Mouse (Mus musculus) heart, embryonic 14.5 days (tissue): ENCODE measurements at regions not wholly inside any gene's neighbourhood (a gene's known extent, or its start where the extent isn't known, plus 50 kb on each side); places are given as distances from the start of the nearest gene placed in this dataset.
A peak's percentile ranks its signal among the peaks of the same experiment; 100 is the strongest.
"Not testable (repeated sequence)": the region's sequence is repeated elsewhere in the genome, so short reads cannot be mapped to it uniquely, and the experiment has no call there.

ENCODE experiments used
- ATAC-seq: fragments of 200-750 bp; cut with Nextera tagmentation; 2 replicates; pipeline ENCODE4 v1.8.0; 2017; ENCODE audit warnings: low read depth, moderate TSS enrichment; ENCODE audit not compliant: insufficient number of reproducible peaks, insufficient read depth, low FRiP score
- H3K27ac ChIP-seq, 2 experiments: fragments of 200-500 bp in 1 of 2; fragments of 300-500 bp in 1 of 2; sonication (generic) in 1 of 2; replicated peaks in 1 of 2; 2 replicates each; pipeline ENCODE4 v1.5.1; 2012 to 2014; ENCODE audit warnings: low read depth in 2 of 2, low read length in 2 of 2, control low read depth in 1 of 2, mild to moderate bottlenecking in 1 of 2, mixed read lengths in 1 of 2; ENCODE audit not compliant: control insufficient read depth in 1 of 2, insufficient read depth in 1 of 2
- H3K27me3 ChIP-seq: fragments of 300-500 bp; sonication (generic); 2 replicates; pipeline ENCODE4 v1.6.1; 2014; ENCODE audit warnings: mild to moderate bottlenecking, low read length, control low read depth; ENCODE audit not compliant: control insufficient read depth, insufficient read depth
- H3K36me3 ChIP-seq: fragments of 300-500 bp; sonication (generic); 2 replicates; pipeline ENCODE4 v1.6.1; 2014; ENCODE audit warnings: mild to moderate bottlenecking, control low read depth, low read length, mixed read lengths; ENCODE audit not compliant: control insufficient read depth, insufficient read depth
- H3K4me1 ChIP-seq, 2 experiments: fragments of 200-500 bp in 1 of 2; fragments of 300-500 bp in 1 of 2; sonication (generic) in 1 of 2; 2 replicates each; pipeline ENCODE4 v1.6.1; 2012 to 2014; ENCODE audit warnings: low read length in 2 of 2, control low read depth in 1 of 2, mixed read lengths in 1 of 2; ENCODE audit not compliant: control insufficient read depth in 2 of 2, insufficient read depth in 2 of 2
- H3K4me2 ChIP-seq: fragments of 300-500 bp; sonication (generic); 2 replicates; pipeline ENCODE4 v1.6.1; 2014; ENCODE audit warnings: mild to moderate bottlenecking, low read length
- H3K4me3 ChIP-seq, 2 experiments: fragments of 200-500 bp in 1 of 2; fragments of 300-500 bp in 1 of 2; sonication (generic) in 1 of 2; 2 replicates each; pipeline ENCODE4 v1.5.1; 2012 to 2014; ENCODE audit warnings: low read length in 2 of 2, mild to moderate bottlenecking in 2 of 2, control low read depth in 1 of 2, low read depth in 1 of 2, moderate library complexity in 1 of 2; ENCODE audit not compliant: control insufficient read depth in 1 of 2, insufficient read depth in 1 of 2
- H3K9ac ChIP-seq: fragments of 300-500 bp; sonication (generic); 2 replicates; pipeline ENCODE4 v1.6.1; 2014; ENCODE audit warnings: mild to moderate bottlenecking, low read length
- H3K9me3 ChIP-seq: fragments of 300-500 bp; sonication (generic); 2 replicates; pipeline ENCODE4 v1.6.1; 2016; ENCODE audit warnings: low read length, control low read depth; ENCODE audit not compliant: control insufficient read depth
- WGBS: fragments of 180-500 bp; shearing (Covaris S2); extraction: QIAGEN DNeasy Blood & Tissue Kit; methylation state at CpG from one replicate; pipeline ENCODE4 v1.1.7; 2014; 5-methylcytosine and 5-hydroxymethylcytosine counted together

DNA sequence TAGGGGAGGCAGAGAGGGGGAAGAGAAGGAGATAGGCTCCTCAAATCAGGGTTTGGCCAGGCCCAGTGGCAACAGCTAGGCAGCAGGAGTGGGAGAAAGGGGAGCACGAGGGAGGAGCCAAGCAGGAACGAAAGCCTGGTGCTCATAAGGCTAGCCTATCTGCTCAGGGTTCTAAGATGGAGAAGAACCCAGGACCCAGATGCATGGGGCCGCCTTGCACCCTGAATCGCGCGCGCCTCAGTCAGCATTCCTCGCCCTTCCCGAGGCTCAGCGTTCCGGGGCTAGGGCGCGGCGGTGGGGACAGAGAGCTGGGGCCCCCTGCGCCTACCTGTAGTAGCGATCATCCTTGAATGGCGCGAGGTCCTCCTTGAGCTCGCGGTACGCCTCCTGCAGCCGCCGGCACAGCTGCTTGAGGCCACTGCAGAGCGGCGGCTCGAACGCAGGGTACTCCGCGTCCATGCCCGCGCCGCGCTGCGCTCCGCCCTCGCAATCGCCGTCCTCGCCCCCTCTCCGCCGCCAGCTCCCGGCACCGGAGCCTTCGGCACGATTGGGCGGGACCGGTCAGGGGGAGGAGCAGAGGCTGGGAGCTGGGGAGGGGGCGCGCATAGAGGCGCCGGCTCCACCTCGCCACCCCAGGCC, 60.1 kb downstream of the Dynlt1b start:
- not testable (repeated sequence) for H3K4me1 ChIP-seq, H3K9ac ChIP-seq, H3K27ac ChIP-seq, H3K36me3 ChIP-seq, H3K4me3 ChIP-seq, H3K27me3 ChIP-seq, ATAC-seq, H3K9me3 ChIP-seq
- 0% methylated on average over 16 of the region's 52 CpGs for WGBS
- H3K4me2 ChIP-seq, result peak overlapping the region; percentile 25; the same call in 1 of the 2 replicates

DNA sequence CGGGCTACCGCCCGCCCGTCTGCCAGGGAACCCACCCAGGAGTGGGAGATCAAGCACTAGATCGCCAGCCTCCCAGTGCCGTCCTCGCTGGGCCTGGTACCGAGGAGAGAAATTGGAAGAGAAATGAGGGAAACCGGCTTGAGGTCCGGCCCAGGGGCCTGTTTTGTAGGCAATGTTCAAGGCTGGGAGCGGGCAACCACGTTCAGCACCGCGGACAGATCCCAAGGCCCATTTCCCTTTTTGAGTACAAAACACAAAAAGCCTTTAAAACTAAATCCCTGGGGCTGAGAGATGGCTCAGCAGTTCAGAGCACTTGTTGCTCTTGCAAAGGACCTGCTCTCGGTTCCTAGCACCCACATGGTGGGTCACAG, 60.6 kb downstream of the Dynlt1b start:
- not testable (repeated sequence) for H3K9ac ChIP-seq, H3K4me1 ChIP-seq, H3K4me2 ChIP-seq, H3K36me3 ChIP-seq, H3K4me3 ChIP-seq, ATAC-seq, H3K27me3 ChIP-seq, H3K9me3 ChIP-seq, H3K27ac ChIP-seq
- no CpG with 5 or more reads among the region's 15 CpGs for WGBS

DNA sequence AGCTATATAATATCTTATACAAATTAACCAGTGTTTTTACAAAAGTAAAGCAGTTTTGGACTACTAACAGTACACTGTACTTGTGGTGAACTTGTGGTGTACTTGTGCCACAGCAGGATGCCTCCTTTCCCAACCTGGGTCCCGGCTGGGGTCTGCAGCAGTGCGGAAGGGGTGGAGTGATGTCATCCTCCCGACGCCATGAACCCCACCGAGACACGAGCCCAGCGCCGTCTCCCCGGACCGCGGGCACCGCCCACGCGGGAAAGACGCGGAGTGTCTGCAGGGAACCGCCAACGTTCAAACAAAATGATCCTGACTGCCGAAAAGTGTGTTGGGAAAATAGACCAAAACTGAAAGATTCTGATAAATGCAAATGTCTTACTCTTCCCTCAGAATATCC, 62.6 kb downstream of the Dynlt1b start:
- H3K4me2 ChIP-seq, result peak overlapping the region; percentile 38; the same call in 1 of the 2 replicates
- H3K4me3 ChIP-seq, ATAC-seq, H3K4me1 ChIP-seq, H3K27me3 ChIP-seq, H3K36me3 ChIP-seq, H3K9me3 ChIP-seq, H3K9ac ChIP-seq, H3K27ac ChIP-seq: not testable (repeated sequence)
- 24% methylated on average over 19 of the region's 19 CpGs for WGBS

DNA sequence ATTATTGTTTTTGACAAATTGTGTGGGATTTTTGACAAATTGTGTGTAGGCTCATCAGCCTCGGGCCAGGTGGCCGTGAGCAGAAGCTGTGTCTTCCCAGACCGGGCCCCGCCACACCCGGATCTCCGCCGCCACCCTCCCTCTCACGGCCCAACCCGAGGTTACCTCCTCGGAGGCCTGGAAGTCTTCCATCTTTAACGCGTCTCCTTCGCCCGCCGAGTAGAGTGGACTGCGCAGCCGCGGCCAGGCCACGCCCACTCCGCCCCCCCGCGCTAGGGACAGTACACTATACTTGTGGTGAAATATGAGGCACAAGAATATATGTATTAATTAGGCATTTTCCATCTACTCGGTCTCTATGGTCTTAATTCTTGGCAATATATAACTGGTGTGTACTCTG, 63.0 kb downstream of the Dynlt1b start:
- H3K27ac ChIP-seq, H3K36me3 ChIP-seq, H3K4me1 ChIP-seq, H3K9me3 ChIP-seq, H3K4me3 ChIP-seq, H3K27me3 ChIP-seq, H3K9ac ChIP-seq, ATAC-seq: not testable (repeated sequence)
- H3K4me2 ChIP-seq, result peak overlapping the region; percentile 34; the same call in 1 of the 2 replicates
- 37% methylated on average over 21 of the region's 23 CpGs for WGBS

DNA sequence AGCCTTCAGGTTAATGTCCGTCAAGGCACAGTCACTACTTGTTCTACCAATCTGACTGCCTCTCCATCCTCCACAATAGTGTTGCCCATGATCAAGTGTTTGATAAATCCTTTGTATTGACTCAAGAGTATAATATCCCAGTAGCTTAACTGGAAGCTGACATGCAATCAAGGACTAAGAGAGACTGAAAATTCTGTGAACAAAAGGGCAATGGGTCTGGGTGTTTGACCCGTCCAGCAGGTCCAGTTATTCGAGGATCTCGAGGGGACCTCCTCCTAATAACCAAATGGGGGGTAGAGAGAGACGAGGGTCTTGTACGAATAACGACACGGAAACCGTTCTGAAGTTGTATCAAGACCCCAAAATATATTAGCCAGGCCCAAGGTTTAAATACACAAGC, 66.6 kb downstream of the Dynlt1b start:
- 86% methylated on average over 8 of the region's 9 CpGs for WGBS
- H3K4me3 ChIP-seq, H3K4me2 ChIP-seq, H3K27me3 ChIP-seq, H3K9ac ChIP-seq, H3K9me3 ChIP-seq, H3K36me3 ChIP-seq, H3K4me1 ChIP-seq, ATAC-seq, H3K27ac ChIP-seq: not testable (repeated sequence)

DNA sequence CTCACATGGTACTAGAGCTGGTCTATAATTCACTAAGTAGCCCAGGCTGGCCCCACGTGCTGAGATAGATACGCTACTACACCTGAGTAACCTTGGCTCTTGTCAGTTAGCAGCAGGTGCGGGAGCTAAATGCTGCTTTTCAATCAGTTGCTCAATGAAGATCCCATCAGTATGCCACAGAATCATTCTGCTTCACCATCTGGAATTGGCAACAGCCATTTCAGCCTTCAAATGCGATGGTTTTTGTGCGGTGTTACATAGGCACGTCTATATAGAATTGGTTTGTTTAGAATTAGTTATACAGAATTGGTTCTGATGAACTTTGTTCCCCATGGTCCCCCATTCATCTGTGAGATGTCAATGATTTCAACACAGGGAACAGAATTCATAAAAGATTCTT, 72.8 kb downstream of the Dynlt1b start:
- H3K4me2 ChIP-seq, H3K4me3 ChIP-seq, H3K36me3 ChIP-seq, H3K4me1 ChIP-seq, ATAC-seq, H3K27me3 ChIP-seq, H3K9me3 ChIP-seq, H3K9ac ChIP-seq, H3K27ac ChIP-seq: not testable (repeated sequence)
- WGBS, result 76% methylated on average over 4 of the region's 6 CpGs

DNA sequence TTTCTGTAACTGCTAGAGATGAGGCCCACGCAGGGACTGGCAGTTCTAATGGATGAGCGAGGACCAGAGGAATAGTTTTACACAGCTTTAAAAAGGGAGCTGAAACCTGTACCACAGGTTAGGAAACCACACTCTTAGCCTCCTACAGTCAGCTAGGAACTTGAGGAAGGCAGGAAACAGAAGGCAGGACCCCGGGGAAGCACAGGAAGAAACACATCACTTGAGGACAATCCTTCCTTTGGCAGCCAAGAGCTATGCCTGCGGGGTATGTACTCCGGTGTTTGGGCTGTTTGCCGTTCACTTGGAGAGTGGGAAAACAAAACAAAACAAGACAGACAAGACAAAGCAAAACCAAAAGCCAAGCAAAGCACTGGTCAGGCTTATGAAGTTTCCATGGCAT, 76.0 kb downstream of the Dynlt1b start:
- not testable (repeated sequence) for ATAC-seq, H3K4me1 ChIP-seq, H3K9ac ChIP-seq, H3K4me3 ChIP-seq, H3K4me2 ChIP-seq, H3K9me3 ChIP-seq, H3K27me3 ChIP-seq, H3K36me3 ChIP-seq, H3K27ac ChIP-seq
- WGBS, result 72% methylated on average over 6 of the region's 6 CpGs

DNA sequence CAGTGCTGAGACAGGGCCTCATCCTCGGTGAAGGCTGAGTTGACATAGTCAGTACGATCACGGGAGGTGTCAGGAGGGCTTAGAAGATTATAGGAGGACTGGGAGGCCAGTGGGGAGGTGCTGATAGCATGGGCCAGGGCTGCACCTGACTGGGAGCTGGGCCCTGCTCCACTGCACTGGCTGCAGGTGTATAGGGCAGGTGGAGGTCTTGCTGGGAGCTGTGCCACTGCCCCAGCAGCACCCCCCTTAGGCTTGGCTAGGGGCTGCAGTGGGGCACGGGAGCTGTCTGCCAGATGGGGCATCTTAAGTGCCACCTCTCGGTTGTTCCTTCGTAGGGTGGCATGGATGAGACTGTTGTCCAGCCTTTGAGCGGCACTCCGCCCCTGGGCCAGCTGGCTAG, 85.2 kb downstream of the Dynlt1b start:
- not testable (repeated sequence) for H3K4me3 ChIP-seq, H3K27me3 ChIP-seq, H3K4me1 ChIP-seq, ATAC-seq, H3K9ac ChIP-seq, H3K4me2 ChIP-seq, H3K27ac ChIP-seq, H3K9me3 ChIP-seq, H3K36me3 ChIP-seq
- WGBS, result 89% methylated on average over 5 of the region's 8 CpGs
